Mouse (Mus musculus) lung, adult 2 months (tissue): ENCODE results near the gene Itprip.

Experiments used
- CTCF ChIP-seq: fragments of 200-500 bp; IDR thresholded peaks from 2 replicates; pipeline ENCODE4 v1.5.1; 2011; ENCODE audit warnings: mild to moderate bottlenecking, low read length, control low read depth; ENCODE audit not compliant: insufficient read depth
- POLR2A ChIP-seq: fragments of 200-500 bp; IDR thresholded peaks from 2 replicates; pipeline ENCODE4 v1.6.1; 2011; ENCODE audit warnings: low read depth, mild to moderate bottlenecking, control low read depth, low read length, borderline replicate concordance; ENCODE audit errors: extremely low read depth

- TF ChIP-seq CTCF (no peak), POLR2A (no peak)
These were observed 64.9 kb downstream of the Itprip start for GRCm38 (mm10) chr19:47853951-47854795.
